Mouse (Mus musculus) forebrain, embryonic 13.5 days (tissue): ENCODE results near the gene Naa50. TPM values are rescaled to one million over a fixed set of nuclear protein-coding genes. Genes with fewer than 3 reads are reported as not detected.
A peak's percentile ranks its signal among the peaks of the same experiment; 100 is the strongest.

Source experiments
- ATAC-seq: fragments of 200-750 bp; cut with Nextera tagmentation; 2 replicates; pipeline ENCODE4 v1.8.0; 2017
- H3K27ac ChIP-seq: fragments of 300-500 bp; sonication (generic); 2 replicates; pipeline ENCODE4 v1.5.1; 2015; ENCODE audit warnings: inconsistent platforms, mild to moderate bottlenecking, moderate library complexity
- H3K27me3 ChIP-seq: fragments of 300-500 bp; sonication (generic); 2 replicates; pipeline ENCODE4 v1.6.1; 2015; ENCODE audit warnings: mild to moderate bottlenecking, inconsistent platforms
- H3K36me3 ChIP-seq: fragments of 300-500 bp; sonication (generic); 2 replicates; pipeline ENCODE4 v1.6.1; 2015; ENCODE audit warnings: mild to moderate bottlenecking, inconsistent platforms; ENCODE audit not compliant: poor library complexity, severe bottlenecking
- H3K4me1 ChIP-seq: fragments of 300-500 bp; sonication (generic); 2 replicates; pipeline ENCODE4 v1.6.1; 2015; ENCODE audit warnings: inconsistent platforms
- H3K4me2 ChIP-seq: fragments of 300-500 bp; sonication (generic); 2 replicates; pipeline ENCODE4 v1.6.1; 2015; ENCODE audit warnings: inconsistent platforms, mild to moderate bottlenecking, moderate library complexity
- H3K4me3 ChIP-seq: fragments of 300-500 bp; sonication (generic); 2 replicates; pipeline ENCODE4 v1.5.1; 2015; ENCODE audit warnings: mild to moderate bottlenecking, inconsistent platforms
- H3K9ac ChIP-seq: fragments of 300-500 bp; sonication (generic); 2 replicates; pipeline ENCODE4 v1.6.1; 2015; ENCODE audit warnings: mild to moderate bottlenecking, inconsistent platforms
- H3K9me3 ChIP-seq: fragments of 300-500 bp; sonication (generic); replicated peaks from 2 replicates; pipeline ENCODE4 v1.6.1; 2016; ENCODE audit warnings: inconsistent platforms
- WGBS: fragments of 180-500 bp; shearing (Covaris S2); methylation state at CpG from one replicate; pipeline ENCODE4 v1.1.7; 2015; 5-methylcytosine and 5-hydroxymethylcytosine counted together
- polyA plus RNA-seq: library from polyadenylated mRNA; unstranded; fragments of >200 nt; fragmentation: Nextera tagmentation; extraction: Ambion mirVana; gene quantifications from 2 replicates; pipeline ENCODE4 v1.2.1, GENCODE M21; 2015

Naa50 gene
- 90.4 and 95.0 TPM in 2 replicates for polyA plus RNA-seq

DNA sequence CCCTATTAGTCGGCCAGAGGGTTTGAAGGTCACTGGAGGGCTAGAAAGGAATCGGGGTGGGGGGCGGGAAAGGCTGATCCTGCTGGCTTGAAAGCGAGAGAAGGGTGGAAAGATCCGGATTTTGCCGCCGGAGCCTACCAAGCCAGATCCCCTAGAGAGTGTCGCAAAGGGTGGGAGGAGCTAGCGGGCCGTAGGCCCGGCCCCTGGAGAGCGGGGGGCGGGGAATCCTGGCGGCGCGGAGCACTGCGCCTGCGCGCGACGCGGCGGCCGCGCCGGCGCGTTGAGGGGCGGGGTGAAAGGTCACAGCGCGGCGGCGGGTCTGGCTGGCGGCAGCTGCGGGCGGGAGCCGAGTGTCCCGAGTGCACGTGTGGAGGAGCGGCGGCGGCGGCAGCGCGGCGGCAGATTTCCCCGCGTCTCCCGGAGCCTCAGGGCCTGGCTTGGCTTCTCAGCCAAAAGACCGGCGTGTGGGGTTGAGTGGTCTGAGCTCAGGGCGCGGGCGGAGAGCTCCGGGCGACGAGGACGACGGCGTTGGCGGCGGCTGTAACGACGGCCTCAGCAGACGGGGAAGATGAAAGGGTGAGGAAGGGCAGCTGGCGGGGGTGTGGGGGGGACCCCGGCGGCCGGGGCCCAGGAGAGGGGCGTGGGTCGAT lies at the start of gene Naa50, which contains the start of gene Atp6v1a:
Gene Naa50, plus strand, starts transcription at position 295 of the 650 bp plus-strand sequence.
Gene Atp6v1a, minus strand, starts transcription at position 170 of the 650 bp plus-strand sequence.
- ATAC-seq = peak; percentile 90
- H3K27me3 ChIP-seq = no peaks in the 10 kb centered on the region
- peak within 1 kb of the TSS; percentile 97 for H3K4me2 ChIP-seq
- WGBS = under 1% methylated on average over 50 of the region's 71 CpGs
- no peaks in the 10 kb centered on the region for H3K36me3 ChIP-seq
- H3K4me1 ChIP-seq = peaks cover 29% of the 10 kb centered on the region
- H3K4me3 ChIP-seq = peak within 1 kb of the TSS; percentile 97
- peak within 1 kb of the TSS; percentile 96 for H3K9ac ChIP-seq
- H3K27ac ChIP-seq = peak within 1 kb of the TSS; percentile 98
- no peaks in the 10 kb centered on the region for H3K9me3 ChIP-seq

DNA sequence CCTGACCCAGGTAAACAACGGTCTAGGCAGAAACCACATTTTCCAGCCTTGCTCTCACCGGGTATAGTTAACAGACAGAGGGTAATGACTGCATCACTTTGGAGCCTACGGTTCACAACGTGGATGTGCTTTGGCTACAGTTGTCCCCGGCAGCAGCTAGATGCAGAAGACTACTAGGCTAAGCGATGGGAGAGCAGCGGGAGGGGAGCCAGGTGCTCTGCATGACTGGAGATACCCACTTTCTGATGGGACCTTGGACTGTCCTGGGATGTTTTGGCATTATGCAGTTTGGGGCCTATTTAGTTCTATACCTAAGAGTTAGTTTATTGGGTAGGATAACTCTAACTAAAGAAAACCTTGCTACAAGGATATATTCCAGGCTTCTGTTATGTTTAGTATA lies 40.3 kb upstream of the Naa50 start:
- no peaks in the 10 kb centered on the region for H3K27me3 ChIP-seq
- H3K4me3 ChIP-seq = no peak overlapping the region
- no peak for ATAC-seq
- 95% methylated on average over 7 of the region's 7 CpGs for WGBS
- no peak overlapping the region for H3K4me2 ChIP-seq
- no peaks in the 10 kb centered on the region for H3K9me3 ChIP-seq
- H3K4me1 ChIP-seq = no peaks in the 10 kb centered on the region
- H3K27ac ChIP-seq = no peak overlapping the region
- no peak overlapping the region for H3K9ac ChIP-seq
- peaks cover 82% of the 10 kb centered on the region for H3K36me3 ChIP-seq

DNA sequence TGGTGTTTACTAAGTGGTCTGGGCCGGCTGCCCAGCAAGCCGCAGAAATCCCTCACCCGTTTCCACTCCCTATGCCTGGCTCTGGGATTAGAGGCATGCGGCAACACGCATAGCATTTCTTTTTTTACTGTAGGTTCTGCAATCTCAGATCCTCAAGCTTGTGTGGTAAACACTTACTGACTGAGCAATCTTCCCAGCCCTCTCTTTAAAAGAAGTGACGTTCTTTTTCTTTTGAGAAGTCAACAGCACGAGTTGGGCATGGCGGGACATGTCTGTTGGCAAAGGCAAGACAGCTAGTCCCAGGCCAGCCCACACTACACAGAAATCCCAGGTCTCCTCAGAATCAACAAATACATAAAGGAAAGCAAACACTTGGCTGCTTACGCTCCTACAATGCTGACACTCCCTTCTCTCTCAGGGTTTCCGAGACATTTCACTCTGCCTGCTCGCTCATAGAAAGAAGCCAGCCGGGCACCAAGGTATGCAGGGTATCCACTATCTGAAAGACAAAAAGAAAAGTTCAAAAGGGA lies 38.4 kb upstream of the Naa50 start:
- H3K36me3 ChIP-seq = peaks cover 72% of the 10 kb centered on the region
- WGBS = 93% methylated on average over 12 of the region's 12 CpGs
- H3K27ac ChIP-seq = no peak overlapping the region
- no peak for ATAC-seq
- H3K4me3 ChIP-seq = no peak overlapping the region
- H3K4me2 ChIP-seq = no peak overlapping the region
- H3K9ac ChIP-seq = no peak overlapping the region
- no peaks in the 10 kb centered on the region for H3K4me1 ChIP-seq
- H3K9me3 ChIP-seq = no peaks in the 10 kb centered on the region
- no peaks in the 10 kb centered on the region for H3K27me3 ChIP-seq

DNA sequence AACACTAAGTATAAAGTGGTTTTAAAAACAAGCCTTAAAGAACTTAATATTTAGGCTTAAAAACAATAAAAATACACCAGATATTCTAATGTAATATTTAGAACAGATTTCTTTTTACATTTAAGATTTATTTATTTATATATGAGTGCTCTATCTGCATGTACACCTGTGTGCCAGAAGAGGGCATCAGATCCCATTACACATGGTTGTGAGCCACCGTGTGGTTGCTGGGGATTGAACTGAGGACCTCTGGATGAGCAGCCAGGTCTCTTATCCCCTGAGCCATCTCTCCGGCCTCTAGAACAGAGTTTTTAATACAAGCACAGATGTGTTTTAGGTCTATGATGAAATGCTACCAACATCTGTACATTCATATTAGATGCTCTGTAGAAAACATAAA lies 36.7 kb upstream of the Naa50 start:
- Histone ChIP-seq H3K27ac (no peak overlapping the region), H3K9me3 (no peaks in the 10 kb centered on the region), H3K36me3 (peaks cover 74% of the 10 kb centered on the region), H3K27me3 (no peaks in the 10 kb centered on the region), H3K4me1 (no peaks in the 10 kb centered on the region), H3K4me3 (no peak overlapping the region), H3K4me2 (no peak overlapping the region), H3K9ac (no peak overlapping the region)
- no peak for ATAC-seq
- 93% methylated on average over 2 of the region's 2 CpGs for WGBS

DNA sequence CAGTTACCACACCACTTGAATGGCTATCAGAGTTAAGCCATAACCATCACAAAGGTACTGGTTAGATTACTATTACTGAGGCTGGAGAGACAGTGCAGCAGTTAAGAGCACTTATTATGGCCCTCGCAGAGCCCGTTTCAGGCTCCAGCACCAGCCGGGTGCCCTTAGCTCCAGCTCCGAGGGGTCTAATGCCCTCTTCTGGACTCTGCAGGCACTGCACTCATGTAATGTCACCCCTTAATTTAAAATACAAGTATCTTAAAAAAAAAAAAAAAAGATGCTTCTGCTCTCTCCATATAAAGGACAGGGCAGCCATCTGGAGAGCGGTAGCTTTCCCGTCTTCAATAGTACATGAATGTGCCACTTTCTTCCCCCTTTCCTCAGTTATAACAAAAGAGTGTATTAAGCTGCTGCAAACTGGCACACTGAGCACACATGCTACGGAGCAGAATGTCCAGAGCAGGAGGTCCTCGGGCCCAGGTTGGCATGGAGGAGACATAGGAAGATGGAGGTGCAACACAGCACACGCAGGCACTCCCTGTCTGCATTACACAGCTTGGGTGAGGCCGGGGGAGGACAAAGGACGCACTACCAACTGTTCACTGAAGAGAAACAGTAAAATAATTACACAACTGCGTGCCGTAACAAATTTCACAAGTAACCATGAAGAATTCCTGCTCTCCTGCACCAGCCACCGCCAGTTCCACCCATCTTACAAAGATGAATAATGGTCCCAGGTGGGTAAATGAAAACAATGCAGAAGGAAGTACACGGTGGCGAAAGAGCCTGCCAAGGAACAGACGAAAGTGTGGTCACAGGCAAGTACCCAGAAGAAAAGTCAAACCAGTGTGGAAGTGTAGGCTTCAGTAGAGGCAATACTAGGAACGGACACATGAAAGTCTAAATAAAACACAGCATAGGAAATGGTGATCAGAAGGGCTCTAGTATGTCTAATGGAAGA lies 35.5 kb upstream of the Naa50 start:
- Histone ChIP-seq H3K9me3 (no peaks in the 10 kb centered on the region), H3K4me3 (no peak overlapping the region), H3K36me3 (peaks cover 74% of the 10 kb centered on the region), H3K27me3 (no peaks in the 10 kb centered on the region), H3K9ac (no peak overlapping the region), H3K27ac (no peak overlapping the region), H3K4me2 (no peak overlapping the region), H3K4me1 (no peaks in the 10 kb centered on the region)
- ATAC-seq = no peak
- 92% methylated on average over 18 of the region's 18 CpGs for WGBS

DNA sequence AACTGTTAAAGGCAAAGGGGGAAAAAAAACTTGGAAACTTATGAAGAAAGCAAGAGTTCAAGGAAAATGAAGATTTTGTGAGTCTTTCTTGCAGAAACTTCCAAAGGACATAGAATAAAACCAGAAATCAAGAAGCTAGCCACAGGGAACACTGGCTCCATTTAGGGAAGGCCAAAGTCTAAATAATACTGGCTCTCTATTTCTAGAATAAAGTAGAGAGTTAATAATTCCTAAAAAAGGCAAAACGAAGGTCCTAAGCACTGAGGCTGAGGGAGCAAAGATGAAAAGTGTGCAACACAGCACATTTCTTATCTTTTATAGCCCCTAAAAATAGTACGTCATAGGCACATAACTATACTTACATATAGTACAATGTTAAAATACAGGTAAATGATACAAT lies 34.4 kb upstream of the Naa50 start:
- no peak overlapping the region for H3K4me3 ChIP-seq
- H3K36me3 ChIP-seq = peaks cover 76% of the 10 kb centered on the region

DNA sequence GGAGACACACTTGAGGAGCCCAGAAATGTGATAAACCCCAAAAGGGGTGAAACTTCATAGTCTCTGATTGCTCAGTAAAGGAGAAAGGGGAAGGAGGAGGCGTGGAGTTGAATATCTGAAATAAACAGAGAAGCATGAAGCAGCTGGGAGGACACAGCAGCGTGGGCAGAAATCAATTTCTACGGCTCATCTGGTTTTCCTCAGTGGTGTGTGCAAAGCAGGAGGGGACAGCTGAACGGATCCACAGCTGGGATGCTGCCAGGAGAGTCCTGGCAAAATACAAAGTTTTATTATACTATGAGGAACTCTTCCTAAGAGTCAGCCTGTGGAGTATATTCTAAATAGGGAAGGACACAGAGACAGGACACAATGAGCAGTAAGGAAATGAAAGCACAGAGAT lies 30.6 kb upstream of the Naa50 start:
- Histone ChIP-seq H3K27me3 (no peaks in the 10 kb centered on the region), H3K9ac (no peak overlapping the region), H3K4me3 (no peak overlapping the region), H3K9me3 (no peaks in the 10 kb centered on the region), H3K4me2 (no peak overlapping the region), H3K4me1 (no peaks in the 10 kb centered on the region), H3K27ac (no peak overlapping the region), H3K36me3 (peaks cover 60% of the 10 kb centered on the region)
- no peak for ATAC-seq
- WGBS = 90% methylated on average over 4 of the region's 4 CpGs

More for the DNA sequence above, 34.4 kb upstream of the Naa50 start:
- no peak overlapping the region for H3K27ac ChIP-seq
- no peaks in the 10 kb centered on the region for H3K4me1 ChIP-seq
- no peaks in the 10 kb centered on the region for H3K9me3 ChIP-seq
- no peak overlapping the region for H3K9ac ChIP-seq
- WGBS = 95% methylated on average over 2 of the region's 2 CpGs
- ATAC-seq = no peak
- no peaks in the 10 kb centered on the region for H3K27me3 ChIP-seq
- H3K4me2 ChIP-seq = no peak overlapping the region

DNA sequence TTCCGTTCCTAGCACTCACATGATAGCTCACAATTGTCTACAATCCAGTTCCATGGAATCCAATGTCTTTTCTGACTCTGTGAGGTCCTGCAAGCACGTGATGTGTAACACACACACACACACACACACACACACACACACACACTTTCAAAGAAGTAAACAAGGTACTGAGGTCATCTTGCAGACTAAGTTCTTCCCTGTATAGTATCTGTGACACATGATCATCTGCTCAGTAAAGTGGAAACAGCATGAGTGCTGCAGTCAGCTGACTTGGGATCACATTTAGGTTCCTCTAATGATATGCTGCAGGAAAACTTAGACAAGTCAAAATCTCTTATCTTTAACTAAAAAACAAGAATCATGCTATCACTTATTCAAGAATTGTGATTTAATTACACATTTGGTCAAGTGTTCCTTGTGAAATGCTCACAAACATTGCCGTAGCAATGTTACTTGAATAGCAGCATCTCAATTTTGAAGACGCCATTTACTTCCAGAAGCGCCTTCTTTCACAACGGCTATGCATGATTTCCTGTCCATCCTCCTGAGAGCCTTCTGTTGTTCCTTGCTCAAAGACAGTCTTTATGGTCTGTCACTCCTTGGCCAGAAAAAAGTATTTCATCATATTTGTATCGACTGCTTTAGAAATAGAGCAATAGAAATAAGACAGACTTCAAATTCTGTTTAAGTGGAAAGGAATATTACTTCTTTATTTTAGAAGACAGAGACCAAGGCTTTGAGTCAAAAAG lies 19.7 kb upstream of the Naa50 start:
- Histone ChIP-seq H3K4me2 (no peak overlapping the region), H3K4me3 (no peak overlapping the region), H3K9me3 (no peaks in the 10 kb centered on the region), H3K36me3 (peaks cover 14% of the 10 kb centered on the region), H3K9ac (no peak overlapping the region), H3K27me3 (no peaks in the 10 kb centered on the region), H3K4me1 (no peaks in the 10 kb centered on the region), H3K27ac (no peak overlapping the region)
- 93% methylated on average over 7 of the region's 7 CpGs for WGBS
- no peak for ATAC-seq

DNA sequence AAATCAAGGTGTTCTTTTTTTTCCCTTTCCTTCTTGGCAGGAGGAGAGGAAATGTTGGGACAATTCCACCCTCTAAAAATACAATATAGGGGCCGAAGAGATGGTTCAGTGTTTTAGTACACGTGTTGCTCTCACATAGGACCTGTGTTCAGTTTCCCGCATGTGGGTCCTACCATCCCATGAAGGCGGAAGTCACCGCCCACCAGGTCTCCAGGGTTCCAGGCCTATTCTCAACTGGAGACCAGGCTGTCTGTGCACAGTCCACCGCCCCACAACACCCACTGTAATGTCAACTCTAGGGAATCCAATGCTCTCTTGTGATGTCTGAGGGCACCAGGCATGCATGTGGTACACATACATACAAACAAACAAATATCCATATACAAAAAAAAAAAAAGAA lies 17.5 kb upstream of the Naa50 start:
- H3K9ac ChIP-seq = no peak overlapping the region
- H3K4me2 ChIP-seq = no peak overlapping the region
- 89% methylated on average over 6 of the region's 6 CpGs for WGBS
- H3K36me3 ChIP-seq = no peaks in the 10 kb centered on the region
- H3K4me1 ChIP-seq = no peaks in the 10 kb centered on the region
- H3K4me3 ChIP-seq = no peak overlapping the region
- no peak overlapping the region for H3K27ac ChIP-seq
- no peaks in the 10 kb centered on the region for H3K27me3 ChIP-seq
- H3K9me3 ChIP-seq = no peaks in the 10 kb centered on the region
- ATAC-seq = no peak

DNA sequence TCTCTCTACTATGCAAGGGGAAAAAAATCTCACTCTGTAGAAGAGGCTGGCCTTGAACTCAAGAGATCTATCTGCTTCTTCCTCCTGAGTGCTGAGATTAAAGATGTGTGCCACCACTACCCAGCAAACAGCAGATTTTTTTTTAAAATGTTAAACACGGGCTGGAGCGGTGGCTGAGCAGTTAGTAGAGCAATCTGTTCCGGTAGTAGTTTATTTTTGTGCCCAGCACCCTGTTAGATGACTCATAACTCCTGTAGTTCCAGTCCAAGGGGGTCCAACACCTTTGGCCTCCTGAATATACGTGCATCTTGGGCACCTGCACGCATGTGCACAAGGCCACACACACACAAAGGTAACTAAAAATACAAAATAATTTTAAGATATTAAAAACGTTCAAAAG lies 17.1 kb upstream of the Naa50 start:
- Histone ChIP-seq H3K9ac (no peak overlapping the region), H3K27ac (no peak overlapping the region), H3K4me2 (no peak overlapping the region), H3K9me3 (no peaks in the 10 kb centered on the region), H3K4me1 (no peaks in the 10 kb centered on the region), H3K4me3 (no peak overlapping the region), H3K27me3 (no peaks in the 10 kb centered on the region), H3K36me3 (no peaks in the 10 kb centered on the region)
- ATAC-seq = no peak
- WGBS = 94% methylated on average over 6 of the region's 6 CpGs

DNA sequence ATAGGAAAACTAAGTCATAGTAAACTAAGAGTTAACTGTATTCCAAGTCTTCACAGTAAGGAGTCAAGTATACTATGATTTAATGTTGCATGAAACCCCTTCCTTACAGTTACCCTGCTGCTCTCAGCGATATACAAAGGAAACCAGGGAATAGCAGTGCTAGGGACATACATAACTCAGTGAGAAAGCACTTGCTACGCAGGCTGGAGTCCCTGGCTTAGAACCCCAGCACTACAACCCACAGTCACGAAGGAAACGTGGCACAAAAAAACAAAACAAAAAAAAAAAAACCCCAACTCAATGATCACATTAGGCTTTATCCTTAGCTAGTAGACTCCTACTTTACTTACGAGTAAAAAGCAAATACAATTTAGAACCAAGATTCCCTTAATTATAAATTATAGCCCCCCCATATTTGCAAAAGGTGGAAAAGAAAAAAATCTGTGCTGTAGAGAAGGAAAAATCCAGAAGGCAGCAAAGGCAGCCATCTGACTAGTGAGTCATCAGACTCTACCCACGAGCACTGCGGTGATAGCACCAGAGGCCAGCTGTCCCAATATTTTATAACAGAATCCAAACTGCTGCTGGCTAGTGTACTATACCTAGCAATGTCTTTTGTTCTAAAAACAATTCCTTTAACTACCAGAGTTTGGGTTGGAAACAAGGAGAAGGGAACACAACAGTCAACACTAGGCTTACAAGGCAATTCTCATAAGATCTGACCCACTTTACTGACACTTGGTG lies 16.5 kb upstream of the Naa50 start:
- Histone ChIP-seq H3K9ac (no peak overlapping the region), H3K27ac (no peak overlapping the region), H3K27me3 (no peaks in the 10 kb centered on the region), H3K4me1 (no peaks in the 10 kb centered on the region), H3K36me3 (no peaks in the 10 kb centered on the region), H3K4me2 (no peak overlapping the region), H3K9me3 (no peaks in the 10 kb centered on the region), H3K4me3 (no peak overlapping the region)
- WGBS = 88% methylated on average over 7 of the region's 7 CpGs
- ATAC-seq = no peak
